Mouse (Mus musculus) hindbrain, embryonic 16.5 days (tissue): ENCODE measurements around the gene Glp1r. TPM values are rescaled to one million over a fixed set of nuclear protein-coding genes. Genes with fewer than 3 reads are reported as not detected.

Source experiments
- ATAC-seq: fragments of 200-750 bp; cut with Nextera tagmentation; 2 replicates; pipeline ENCODE4 v1.8.0; 2017; ENCODE audit warnings: moderate TSS enrichment, moderate library complexity
- H3K27ac ChIP-seq: fragments of 300-500 bp; sonication (generic); 2 replicates; pipeline ENCODE4 v1.5.1; 2014; ENCODE audit warnings: low read depth, mild to moderate bottlenecking, control low read depth, low read length, moderate library complexity
- H3K27me3 ChIP-seq: fragments of 300-500 bp; sonication (generic); replicated peaks from 2 replicates; pipeline ENCODE4 v1.6.1; 2014; ENCODE audit warnings: low read length; ENCODE audit not compliant: control insufficient read depth, insufficient read depth
- H3K36me3 ChIP-seq: fragments of 300-500 bp; sonication (generic); 2 replicates; pipeline ENCODE4 v1.6.1; 2014; ENCODE audit warnings: mild to moderate bottlenecking, low read length, moderate library complexity, mixed read lengths; ENCODE audit not compliant: control insufficient read depth, insufficient read depth
- H3K4me1 ChIP-seq: fragments of 300-500 bp; sonication (generic); 2 replicates; pipeline ENCODE4 v1.6.1; 2014; ENCODE audit warnings: low read depth, low read length; ENCODE audit not compliant: control insufficient read depth, insufficient read depth
- H3K4me2 ChIP-seq: fragments of 300-500 bp; sonication (generic); 2 replicates; pipeline ENCODE4 v1.6.1; 2014; ENCODE audit warnings: mild to moderate bottlenecking, low read length, control low read depth, moderate library complexity
- H3K4me3 ChIP-seq: fragments of 300-500 bp; sonication (generic); 2 replicates; pipeline ENCODE4 v1.5.1; 2014; ENCODE audit warnings: mild to moderate bottlenecking, low read length, control low read depth, moderate library complexity
- H3K9ac ChIP-seq: fragments of 300-500 bp; sonication (generic); 2 replicates; pipeline ENCODE4 v1.6.1; 2014; ENCODE audit warnings: low read depth, mild to moderate bottlenecking, control low read depth, low read length, moderate library complexity
- H3K9me3 ChIP-seq: fragments of 300-500 bp; sonication (generic); 2 replicates; pipeline ENCODE4 v1.6.1; 2014; ENCODE audit warnings: mild to moderate bottlenecking, low read length, moderate library complexity; ENCODE audit not compliant: control insufficient read depth
- WGBS: fragments of 180-500 bp; shearing (Covaris S2); extraction: QIAGEN DNeasy Blood & Tissue Kit; methylation state at CpG from one replicate; pipeline ENCODE4 v1.1.7; 2014; 5-methylcytosine and 5-hydroxymethylcytosine counted together
- polyA plus RNA-seq: library from polyadenylated mRNA; unstranded; fragments of >200 nt; fragmentation: Nextera tagmentation; extraction: Ambion mirVana; gene quantifications from 2 replicates; pipeline ENCODE4 v1.2.1, GENCODE M21; 2015

Gene Glp1r
- polyA plus RNA-seq, 1 experiment from 2014 or later = 0.89 TPM

- Histone ChIP-seq H3K27ac (no peak overlapping the region), H3K27me3 (no peaks in the 10 kb centered on the region), H3K4me1 (no peaks in the 10 kb centered on the region), H3K4me3 (no peak overlapping the region), H3K4me2 (no peak overlapping the region), H3K9me3 (no peaks in the 10 kb centered on the region), H3K9ac (no peak overlapping the region), H3K36me3 (no peaks in the 10 kb centered on the region)
- ATAC-seq = no peak
- WGBS = 65% methylated on average over 15 of the region's 15 CpGs
Observed at GRCm38 (mm10) chr17:30874276-30874675, 27.3 kb upstream of the Glp1r start.

DNA sequence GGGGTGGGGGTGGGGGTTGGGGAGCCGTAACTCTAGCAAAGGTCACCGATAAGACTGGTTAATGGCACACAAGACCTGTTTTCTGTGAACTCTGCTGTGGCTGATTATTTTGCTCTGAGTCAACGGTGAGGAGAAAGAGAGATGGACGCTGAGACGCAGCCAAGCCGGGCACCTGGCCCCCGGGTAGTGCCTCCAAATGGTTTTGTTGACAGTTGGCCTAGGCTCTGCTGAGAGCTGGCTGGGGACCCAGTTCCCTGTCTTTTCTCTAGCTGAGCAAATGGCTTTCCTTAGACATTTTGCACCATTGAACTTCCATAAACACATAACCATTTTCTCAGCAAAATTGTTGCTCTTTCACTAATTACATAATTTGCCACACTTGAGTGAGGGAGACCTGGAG lies 24.2 kb upstream of the Glp1r start:
- Histone ChIP-seq H3K9ac (no peak overlapping the region), H3K27me3 (no peaks in the 10 kb centered on the region), H3K4me2 (no peak overlapping the region), H3K36me3 (no peaks in the 10 kb centered on the region), H3K27ac (no peak overlapping the region), H3K4me1 (no peaks in the 10 kb centered on the region; the same call in none of the 2 replicates), H3K9me3 (no peaks in the 10 kb centered on the region), H3K4me3 (no peak overlapping the region)
- 70% methylated on average over 7 of the region's 7 CpGs for WGBS
- no peak for ATAC-seq

- Histone ChIP-seq H3K27me3 (no peaks in the 10 kb centered on the region), H3K4me2 (no peak overlapping the region), H3K36me3 (no peaks in the 10 kb centered on the region), H3K4me1 (no peaks in the 10 kb centered on the region; the same call in none of the 2 replicates), H3K4me3 (no peak overlapping the region), H3K9ac (no peak overlapping the region), H3K9me3 (no peaks in the 10 kb centered on the region), H3K27ac (no peak overlapping the region)
- WGBS = 30% methylated on average over 6 of the region's 6 CpGs
- ATAC-seq = no peak
Observed at GRCm38 (mm10) chr17:30878626-30879025, 23.0 kb upstream of the Glp1r start.

DNA sequence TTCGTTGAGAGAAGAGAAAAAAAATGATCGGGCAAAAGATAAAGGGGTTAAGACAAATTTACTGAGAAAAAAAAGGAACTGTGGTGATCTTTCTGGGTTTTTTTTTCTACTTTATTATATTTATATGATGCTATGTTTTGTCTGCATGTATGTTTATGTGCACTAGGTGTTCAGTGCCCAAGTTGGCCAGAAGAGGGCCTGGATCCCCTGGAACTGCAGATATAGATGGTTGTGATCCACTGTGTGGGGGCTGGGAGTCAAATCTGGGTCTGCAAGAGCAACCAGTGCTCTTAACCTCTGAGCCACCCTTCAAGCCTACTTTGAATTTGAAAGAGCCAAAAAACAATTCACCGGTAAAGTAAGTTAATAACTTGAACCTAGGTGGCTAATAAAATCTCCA lies 21.2 kb upstream of the Glp1r start:
- H3K4me1 ChIP-seq = no peaks in the 10 kb centered on the region; the same call in none of the 2 replicates
- H3K27me3 ChIP-seq = no peaks in the 10 kb centered on the region
- H3K27ac ChIP-seq = no peak overlapping the region
- no peak overlapping the region for H3K9ac ChIP-seq
- H3K4me3 ChIP-seq = no peak overlapping the region
- H3K36me3 ChIP-seq = no peaks in the 10 kb centered on the region
- 83% methylated on average over 3 of the region's 3 CpGs for WGBS
- ATAC-seq = no peak
- H3K4me2 ChIP-seq = no peak overlapping the region
- H3K9me3 ChIP-seq = no peaks in the 10 kb centered on the region

DNA sequence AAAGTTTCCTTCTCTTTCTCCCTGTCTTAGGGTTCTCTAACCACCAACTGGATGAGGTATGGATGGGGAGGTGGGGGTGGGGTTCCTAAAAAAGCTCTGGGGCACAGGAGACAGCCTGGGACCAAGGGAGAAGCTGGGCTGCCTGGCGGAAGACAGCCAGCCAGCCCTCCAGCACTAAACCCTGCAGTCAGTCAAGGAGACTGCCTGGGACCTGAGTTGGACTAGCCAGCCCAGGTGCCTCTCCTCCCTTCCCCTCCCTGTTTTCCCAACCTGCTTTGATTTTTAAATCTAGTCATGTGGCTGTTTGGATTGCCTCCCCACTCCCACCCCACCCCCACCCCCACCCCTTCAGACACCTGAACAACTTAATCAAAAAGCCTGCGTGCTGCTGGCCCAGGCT lies 20.6 kb upstream of the Glp1r start:
- no peak overlapping the region for H3K4me3 ChIP-seq
- no peak overlapping the region for H3K9ac ChIP-seq
- no peak overlapping the region for H3K27ac ChIP-seq
- no peaks in the 10 kb centered on the region; the same call in none of the 2 replicates for H3K4me1 ChIP-seq
- no peaks in the 10 kb centered on the region for H3K27me3 ChIP-seq
- H3K36me3 ChIP-seq = no peaks in the 10 kb centered on the region
- no peaks in the 10 kb centered on the region for H3K9me3 ChIP-seq
- no peak overlapping the region for H3K4me2 ChIP-seq
- ATAC-seq = no peak
- 74% methylated on average over 2 of the region's 2 CpGs for WGBS

DNA sequence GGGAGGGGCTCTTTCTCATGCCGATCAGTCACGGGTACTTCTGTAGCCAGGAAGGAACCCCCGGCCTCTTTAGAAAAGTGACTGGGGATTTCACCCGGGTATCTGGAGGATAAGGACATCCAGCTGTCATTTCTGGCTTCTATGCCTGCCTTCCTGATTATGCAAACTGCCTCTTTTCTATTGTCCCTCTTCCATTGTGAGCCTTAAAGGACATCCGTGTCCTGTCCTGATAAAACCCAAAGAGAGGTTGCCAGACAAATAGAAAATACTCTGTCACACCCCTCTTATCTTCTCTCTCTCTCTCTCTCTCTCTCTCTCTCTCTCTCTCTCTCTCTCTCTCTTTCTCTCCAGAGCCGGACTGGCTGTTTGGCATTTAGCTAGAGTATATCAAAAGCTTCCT lies 19.4 kb upstream of the Glp1r start:
- no peak for ATAC-seq
- H3K4me1 ChIP-seq = no peaks in the 10 kb centered on the region; the same call in none of the 2 replicates
- H3K27ac ChIP-seq = no peak overlapping the region
- H3K4me3 ChIP-seq = no peak overlapping the region
- H3K9ac ChIP-seq = no peak overlapping the region
- under 1% methylated on average over 6 of the region's 6 CpGs for WGBS
- H3K4me2 ChIP-seq = peak overlapping the region; percentile 13; the same call in 1 of the 2 replicates
- no peaks in the 10 kb centered on the region for H3K9me3 ChIP-seq
- no peaks in the 10 kb centered on the region for H3K36me3 ChIP-seq
- H3K27me3 ChIP-seq = no peaks in the 10 kb centered on the region

DNA sequence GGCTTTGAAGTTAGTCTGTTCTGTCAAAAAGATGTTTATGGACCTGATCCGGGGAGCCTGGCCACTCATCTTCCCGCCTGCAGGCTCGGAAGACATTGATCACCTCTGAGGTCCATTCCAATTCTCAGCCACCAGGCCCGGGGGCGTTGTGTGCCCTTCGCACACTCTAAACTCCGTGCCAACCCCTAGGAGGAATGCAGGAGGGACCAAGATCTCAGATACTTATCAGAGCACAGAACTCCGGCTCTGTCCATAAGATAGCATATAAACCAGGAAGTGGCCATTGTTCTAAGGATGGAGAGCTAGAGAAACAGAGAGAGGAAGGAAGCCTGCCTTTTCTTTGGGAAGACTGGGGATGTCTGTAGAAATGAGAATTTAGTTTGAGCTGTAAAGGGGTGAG lies 18.1 kb upstream of the Glp1r start:
- WGBS = 78% methylated on average over 8 of the region's 8 CpGs
- Histone ChIP-seq H3K4me3 (no peak overlapping the region), H3K9me3 (no peaks in the 10 kb centered on the region), H3K9ac (no peak overlapping the region), H3K4me2 (no peak overlapping the region), H3K27me3 (no peaks in the 10 kb centered on the region), H3K4me1 (no peaks in the 10 kb centered on the region; the same call in none of the 2 replicates), H3K27ac (no peak overlapping the region), H3K36me3 (no peaks in the 10 kb centered on the region)
- no peak for ATAC-seq

- ATAC-seq = no peak
- no peak overlapping the region for H3K4me3 ChIP-seq
- H3K9me3 ChIP-seq = no peaks in the 10 kb centered on the region
- no peak overlapping the region for H3K27ac ChIP-seq
- H3K27me3 ChIP-seq = no peaks in the 10 kb centered on the region
- no peaks in the 10 kb centered on the region for H3K4me1 ChIP-seq
- no peak overlapping the region for H3K4me2 ChIP-seq
- WGBS = 21% methylated on average over 1 of the region's 1 CpGs
- H3K9ac ChIP-seq = no peak overlapping the region
- H3K36me3 ChIP-seq = no peaks in the 10 kb centered on the region
Observed at GRCm38 (mm10) chr17:30892086-30892485, 9.5 kb upstream of the Glp1r start.

- no peaks in the 10 kb centered on the region for H3K36me3 ChIP-seq
- no peak overlapping the region for H3K9ac ChIP-seq
- no peak for ATAC-seq
- H3K27ac ChIP-seq = no peak overlapping the region
- H3K4me2 ChIP-seq = no peak overlapping the region
- H3K9me3 ChIP-seq = no peaks in the 10 kb centered on the region
- no peaks in the 10 kb centered on the region for H3K27me3 ChIP-seq
- no peaks in the 10 kb centered on the region for H3K4me1 ChIP-seq
- 49% methylated on average over 2 of the region's 2 CpGs for WGBS
- no peak overlapping the region for H3K4me3 ChIP-seq
Observed at GRCm38 (mm10) chr17:30892730-30893129, 8.9 kb upstream of the Glp1r start.

DNA sequence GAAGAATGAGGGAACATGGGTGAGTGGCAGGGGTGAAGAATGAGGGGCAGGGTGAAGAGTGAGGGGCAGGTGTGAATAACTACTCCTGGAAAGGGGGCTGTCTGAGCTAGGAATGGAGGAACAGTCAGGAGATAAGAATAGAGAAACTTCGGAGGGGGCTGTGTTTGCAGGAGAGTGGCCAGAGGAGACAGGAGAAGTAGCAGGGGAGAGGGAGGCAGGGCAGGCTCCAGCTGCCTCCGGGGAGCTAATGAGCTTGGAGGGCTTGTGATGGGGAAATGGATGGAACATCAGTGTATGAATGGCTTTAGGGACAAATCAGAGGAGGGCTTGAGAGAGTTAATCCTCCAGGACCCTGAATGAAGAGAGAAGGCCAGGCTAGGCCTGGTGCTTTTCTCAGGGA lies 4.5 kb upstream of the Glp1r start:
- peaks cover 7% of the 10 kb centered on the region for H3K4me1 ChIP-seq

More for the DNA sequence above, 4.5 kb upstream of the Glp1r start:
- H3K4me2 ChIP-seq = no peak overlapping the region
- no peak for ATAC-seq
- H3K9ac ChIP-seq = no peak overlapping the region
- H3K27ac ChIP-seq = no peak overlapping the region
- no peak overlapping the region for H3K4me3 ChIP-seq
- H3K27me3 ChIP-seq = peaks cover 15% of the 10 kb centered on the region
- WGBS = 37% methylated on average over 2 of the region's 2 CpGs
- H3K9me3 ChIP-seq = no peaks in the 10 kb centered on the region
- no peaks in the 10 kb centered on the region for H3K36me3 ChIP-seq
